Mouse (Mus musculus) retina, postnatal 1 day (tissue): ENCODE measurements around the gene Prtg.

Experiments used
- DNase-seq: peaks from one replicate; pipeline ENCODE4 v3.0.0-alpha.2; 2012

Prtg gene

DNA sequence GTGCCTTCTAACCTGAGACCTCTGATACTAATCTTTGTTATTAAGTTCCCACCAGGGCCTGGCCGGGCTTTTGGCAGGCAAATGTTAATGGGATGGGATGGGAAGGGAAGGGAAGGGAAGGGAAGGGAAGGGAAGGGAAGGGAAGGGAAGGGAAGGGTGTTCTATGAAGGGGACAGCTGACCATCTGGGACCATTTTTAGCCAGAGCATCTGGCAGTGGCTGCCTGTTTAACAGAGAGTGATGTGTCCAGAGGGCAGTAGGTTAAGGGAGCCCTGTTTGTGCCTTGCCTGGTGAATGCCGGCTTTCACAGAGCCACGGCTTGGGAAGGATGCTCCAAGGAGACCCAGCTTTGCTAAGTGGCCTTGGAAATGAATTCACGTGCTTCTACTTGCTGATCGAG is 57.1 kb downstream of the Prtg start:
- no peak for DNase-seq

DNA sequence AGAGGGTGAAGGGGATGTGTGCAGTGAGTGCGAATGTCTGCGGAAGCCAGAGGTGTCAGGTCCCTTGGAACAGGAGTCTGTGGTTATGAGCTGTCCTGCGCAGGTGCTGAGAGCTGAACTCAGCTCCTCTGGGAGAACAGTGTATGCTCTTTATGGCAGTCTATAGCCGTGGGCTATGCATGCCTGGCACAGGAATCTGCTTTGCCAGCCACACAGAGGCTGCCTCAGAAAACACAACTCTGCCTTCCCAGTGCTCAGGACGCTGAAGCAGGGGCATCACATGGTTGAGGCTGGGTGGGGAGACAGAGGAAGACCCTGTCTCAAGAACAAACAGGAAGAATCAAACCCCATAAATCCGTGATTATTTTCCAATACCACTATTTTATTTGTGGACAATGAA is 60.8 kb downstream of the Prtg start:
- DNase-seq: no peak

DNA sequence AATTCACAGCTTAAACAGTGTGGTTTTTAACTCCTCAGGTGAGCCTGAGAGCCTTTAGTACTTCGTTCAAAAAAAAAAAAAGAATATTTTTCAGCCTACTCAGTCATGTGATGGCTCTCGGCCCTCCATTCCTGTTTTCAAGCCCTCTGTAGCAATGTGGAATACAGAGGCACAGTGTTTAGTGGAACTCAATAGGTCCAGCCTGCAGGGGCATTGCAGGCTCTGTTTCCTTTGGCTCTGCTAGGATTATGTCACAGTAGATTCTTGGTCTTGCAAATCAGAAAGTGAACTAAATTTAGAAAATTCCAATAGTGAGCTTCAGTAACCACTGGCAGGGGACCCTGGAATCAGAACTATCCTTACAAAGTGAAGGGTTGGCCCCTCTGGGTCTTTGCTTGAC is 62.1 kb downstream of the Prtg start:
- no peak for DNase-seq

DNA sequence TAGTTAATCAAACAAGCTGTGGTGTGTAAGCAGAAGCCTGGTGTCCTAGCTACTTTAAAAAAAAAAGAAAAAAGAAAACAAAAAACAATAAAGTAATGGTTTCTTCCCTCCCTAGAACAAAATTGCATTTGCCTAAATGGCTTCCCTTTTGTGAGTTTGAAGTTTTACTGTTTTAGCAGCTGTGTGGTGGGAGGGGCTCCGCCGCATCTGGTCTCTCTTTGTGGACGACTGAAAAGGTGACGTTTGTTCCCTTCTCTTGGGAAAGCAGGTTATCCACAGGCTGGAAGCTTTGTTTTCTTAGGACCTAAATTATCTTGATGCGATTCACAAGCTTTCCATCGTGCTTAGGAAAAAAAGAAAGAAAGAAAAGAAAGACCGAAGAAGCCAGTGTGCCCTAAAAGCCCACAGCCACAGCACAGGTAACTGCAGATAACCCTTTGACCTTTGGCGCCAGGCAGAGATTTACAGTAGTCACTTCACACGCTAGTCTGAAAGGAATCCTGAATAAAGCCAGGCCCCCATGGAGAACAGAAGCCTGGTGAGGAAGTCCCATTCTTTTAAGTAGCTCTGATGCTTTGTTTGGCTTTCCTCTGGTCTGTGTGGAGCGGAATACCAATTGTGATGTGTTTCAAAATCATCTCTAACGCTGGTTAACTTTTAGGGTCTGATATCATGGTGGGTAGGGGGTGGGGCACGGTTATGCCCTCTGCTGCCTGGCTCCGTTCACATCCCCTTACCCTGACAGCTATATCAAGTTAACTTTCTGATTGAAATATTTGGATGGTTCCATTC is 65.0 kb downstream of the Prtg start:
- DNase-seq: no peak

DNA sequence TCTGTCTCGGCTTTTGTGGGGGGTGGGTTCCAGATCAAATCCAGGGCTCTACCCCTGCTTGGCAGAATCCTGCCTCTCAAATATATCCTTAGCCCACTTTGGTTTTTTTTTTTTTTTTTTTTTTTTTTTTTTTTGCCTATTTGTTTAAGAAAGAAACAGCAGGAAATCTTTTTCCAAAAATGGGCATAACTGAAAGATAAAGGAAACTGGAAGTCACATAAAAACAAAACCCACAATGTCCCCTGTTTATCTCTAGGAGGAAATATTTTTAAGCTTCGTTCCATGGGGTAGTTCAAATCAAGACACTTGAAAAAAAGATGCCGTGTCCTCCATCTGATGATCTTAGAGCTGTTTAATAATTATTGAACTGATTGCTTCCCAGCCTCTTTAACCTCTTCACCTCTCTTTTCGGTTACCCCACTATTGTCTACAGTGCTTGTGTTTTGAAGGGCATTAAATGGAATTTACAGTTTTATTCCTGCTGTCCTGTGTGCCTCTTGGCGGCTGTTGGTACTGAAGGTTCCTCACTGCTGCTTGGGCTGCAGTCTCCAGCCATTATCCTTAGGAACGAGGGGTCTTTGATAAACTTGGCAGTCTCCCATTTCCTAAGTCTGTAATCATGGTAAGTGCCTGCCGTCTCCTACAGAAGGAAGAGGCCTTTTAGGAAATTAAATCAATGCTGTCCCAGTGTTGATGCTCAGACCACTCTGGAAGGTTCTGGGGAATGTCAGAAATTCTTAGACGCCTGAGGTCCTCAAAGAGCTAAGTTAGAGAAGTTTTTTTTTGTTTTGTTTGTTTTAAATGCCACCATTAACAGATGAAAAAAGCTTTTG is 65.8 kb downstream of the Prtg start:
- DNase-seq: no peak

DNA sequence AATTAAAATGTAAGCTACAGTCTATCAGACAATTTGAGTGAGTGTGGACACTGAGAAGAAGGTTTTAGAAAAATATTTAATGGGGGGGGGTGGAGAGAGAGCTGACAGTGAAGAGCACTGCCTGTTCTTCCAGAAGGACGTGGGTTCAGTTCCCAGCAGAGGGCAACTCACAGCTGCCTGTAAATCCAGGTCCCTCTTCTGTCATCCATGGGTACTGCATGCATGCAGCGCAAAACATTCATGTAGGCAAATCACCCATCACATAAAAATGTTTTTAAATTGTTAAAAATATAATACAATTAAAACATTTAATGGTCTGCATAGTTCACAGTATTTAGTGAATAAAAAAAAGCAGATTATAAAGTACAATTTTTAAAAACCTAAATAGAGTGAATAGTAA is 69.2 kb downstream of the Prtg start:
- DNase-seq: no peak

DNA sequence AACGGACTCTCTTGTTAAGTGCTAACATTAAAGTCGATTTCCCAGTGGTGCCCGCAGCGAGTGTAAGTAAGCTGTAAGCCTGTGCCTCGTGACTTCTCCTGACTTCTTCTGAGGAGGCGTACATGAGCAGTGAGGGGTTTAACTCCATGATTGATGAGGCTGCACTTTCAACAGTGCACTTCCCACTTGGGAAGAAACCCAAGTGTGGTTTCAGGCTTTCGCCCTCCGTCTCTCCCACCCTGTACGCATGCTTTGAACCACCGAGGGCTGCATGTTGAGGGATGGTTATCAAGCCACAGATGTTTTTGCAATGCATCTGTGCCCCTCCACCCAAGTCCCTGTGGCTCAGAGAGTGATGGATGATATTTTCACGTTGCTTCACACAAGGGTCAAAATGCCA is 71.2 kb downstream of the Prtg start:
- DNase-seq: peak; percentile 16

DNA sequence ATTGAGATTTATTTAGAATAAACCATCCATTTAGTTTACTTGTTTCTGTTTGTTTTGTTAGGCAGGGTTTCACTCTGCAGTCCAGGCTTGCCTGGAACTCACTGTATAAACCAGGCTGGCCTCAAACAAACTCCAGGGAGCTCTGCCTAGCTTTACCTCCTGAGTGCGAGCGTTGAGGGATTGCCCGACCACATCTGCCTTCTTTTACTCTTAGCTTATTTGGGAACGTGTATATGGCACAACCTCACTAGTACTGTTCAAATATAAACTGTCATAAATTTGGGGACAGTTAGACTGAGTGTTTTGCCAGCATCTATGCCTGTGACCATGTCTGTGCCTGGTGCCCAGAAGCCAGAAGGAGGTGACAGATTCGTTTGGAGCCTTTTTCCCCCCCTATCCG is 72.0 kb downstream of the Prtg start:
- DNase-seq: no peak

DNA sequence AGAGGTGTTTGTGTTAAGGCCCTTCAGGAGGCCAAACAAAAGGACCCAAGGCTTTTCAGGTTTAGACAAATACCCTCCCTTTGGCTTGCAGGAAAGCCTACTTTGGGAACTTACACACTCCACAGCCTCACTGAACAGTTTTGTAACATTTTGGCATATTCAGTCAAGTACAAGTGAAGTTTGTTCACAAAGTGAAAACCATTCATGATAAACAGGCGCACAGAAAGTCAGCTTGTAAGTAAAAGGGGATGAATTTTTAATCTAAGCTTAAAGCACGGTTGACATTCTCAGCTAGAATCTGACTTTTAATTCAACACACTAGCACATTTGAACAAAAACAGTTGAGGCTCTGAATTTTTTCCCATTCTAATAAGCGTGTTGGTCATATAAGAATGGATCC is 72.9 kb downstream of the Prtg start:
- DNase-seq: no peak

DNA sequence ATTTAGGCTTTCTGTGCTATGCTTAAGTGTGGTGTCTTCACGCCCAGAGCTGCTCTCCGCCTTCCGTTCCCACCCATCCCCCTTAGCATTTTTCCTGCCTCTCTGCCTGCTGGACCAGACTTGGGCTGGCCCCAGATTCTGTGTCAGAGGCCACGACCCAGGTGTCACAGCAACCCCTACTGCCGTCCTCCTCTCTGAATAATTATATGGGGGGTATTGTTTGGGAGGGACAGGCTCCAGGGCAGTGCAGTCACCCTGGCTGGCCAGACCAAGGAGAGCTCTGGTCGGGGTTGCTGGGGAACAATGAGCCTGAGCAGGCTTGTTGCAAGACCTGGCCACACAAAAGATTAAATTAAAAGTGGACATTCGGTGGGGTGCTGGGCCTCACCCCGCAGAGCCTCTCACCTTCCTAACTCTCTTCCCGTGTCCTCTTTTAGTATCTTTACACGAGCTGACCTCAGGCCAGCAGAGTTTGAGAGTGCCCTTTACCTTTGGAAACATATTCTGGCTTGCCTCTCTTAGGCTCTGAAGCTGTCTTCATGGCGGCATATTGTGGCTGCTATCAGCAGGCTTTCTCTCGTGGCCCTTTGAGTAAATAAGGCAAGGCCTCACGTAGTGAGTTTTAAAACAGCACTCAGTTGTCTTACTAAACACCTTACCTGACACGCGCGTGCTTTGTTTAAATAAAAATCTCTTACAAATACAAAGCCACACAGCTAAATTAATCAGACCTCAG is 73.7 kb downstream of the Prtg start:
- peak; percentile 40 for DNase-seq

DNA sequence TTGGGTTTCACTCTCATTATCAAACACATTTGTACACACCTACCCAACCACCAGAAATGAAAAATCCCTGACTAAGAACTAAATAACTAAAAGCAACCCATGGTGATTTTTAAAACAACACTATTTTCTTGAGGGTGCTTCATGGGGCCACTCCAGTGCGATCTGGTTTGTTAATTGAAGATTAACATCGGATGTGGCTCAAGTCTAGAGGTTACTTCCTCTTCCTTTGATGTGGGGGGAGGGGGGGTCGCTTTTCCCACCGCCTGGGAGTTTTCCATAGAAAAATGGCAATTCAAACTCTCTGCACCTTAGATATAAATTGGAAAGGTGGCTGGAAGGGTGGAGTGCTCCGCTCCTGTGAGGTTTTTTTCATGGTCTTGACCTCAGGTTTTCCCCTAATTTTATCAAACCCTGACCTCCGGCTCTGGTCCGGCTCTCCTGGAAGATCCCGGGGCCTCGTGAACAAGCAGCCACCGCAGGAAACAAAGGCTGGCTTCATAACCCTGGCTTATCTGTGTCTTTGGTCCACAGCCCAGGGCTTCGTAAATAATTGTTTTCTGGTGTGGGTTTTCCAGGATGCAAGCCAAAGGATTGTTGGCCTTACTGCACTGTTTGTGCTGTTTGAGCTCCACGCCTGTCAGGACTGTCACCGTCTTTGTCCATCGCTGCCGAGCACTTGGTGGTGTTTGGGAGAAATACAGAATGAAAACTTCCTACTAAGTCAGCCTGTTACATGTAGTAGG is 74.5 kb downstream of the Prtg start:
- DNase-seq: peak; percentile 14

DNA sequence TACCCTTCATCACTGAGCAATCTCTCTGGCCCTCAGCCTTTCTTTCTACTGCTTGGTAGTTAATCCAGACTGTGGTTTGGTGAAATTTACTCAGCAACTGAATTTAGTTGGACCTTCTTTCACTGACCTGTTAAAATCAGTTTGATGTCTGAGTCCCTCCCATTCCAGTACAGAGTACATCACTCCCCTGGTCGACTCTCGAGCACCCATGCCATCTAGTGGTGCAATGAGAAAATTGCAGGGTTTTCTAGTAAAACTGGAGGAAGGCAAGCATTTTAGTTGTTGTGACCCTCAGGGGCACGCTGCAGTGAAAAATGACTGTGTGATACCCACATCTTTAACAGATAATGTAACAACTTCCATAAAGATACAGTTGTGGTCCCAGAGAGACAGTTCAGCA is 77.3 kb downstream of the Prtg start:
- DNase-seq: peak; percentile 80

DNA sequence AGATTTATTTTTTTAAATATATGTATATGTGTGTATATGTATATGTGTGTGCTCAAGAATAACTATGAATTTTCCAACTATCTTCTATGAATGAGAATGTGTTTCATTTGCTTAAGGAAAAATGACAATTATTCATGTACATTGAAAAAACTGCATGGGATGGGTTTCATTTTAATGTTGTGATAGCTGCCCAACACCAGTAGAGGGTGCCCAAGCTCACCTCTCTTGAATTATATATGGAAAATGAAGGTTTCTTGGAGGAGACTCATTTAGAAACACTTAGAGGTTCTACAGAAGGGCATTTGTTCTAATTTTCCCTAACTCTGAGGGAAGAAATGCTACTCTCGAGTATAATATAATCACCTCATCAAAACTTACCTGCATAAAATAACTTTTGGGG is 83.1 kb downstream of the Prtg start:
- peak; percentile 28 for DNase-seq

DNA sequence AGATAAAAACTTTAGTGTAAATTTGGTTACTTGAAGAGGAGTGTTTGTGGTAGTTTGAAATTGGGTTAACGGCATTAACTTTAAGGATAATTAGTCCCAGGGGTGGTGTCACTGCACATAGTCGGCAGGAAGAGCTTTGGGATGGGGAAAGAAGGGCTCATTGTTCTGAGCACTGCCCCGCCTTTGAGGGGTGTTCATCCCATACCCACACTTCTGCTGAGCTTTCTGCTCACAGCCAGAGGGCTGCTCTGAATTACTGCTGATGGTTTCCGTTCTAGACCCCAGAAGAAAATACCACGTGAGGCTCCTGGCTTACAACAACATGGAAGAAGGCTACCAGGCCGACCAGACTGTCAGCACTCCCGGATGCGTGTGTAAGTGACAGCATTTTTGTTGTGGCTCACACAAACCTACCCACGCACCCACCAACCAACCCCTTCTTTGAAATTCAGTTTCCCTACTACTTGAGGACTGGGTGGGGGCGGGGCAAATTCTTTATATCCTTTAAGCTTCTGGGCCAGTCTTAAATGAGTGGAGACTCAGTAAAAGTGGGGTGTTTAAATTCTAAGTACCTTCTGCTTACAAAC is 83.9 kb downstream of the Prtg start:
- peak; percentile 17 for DNase-seq

DNA sequence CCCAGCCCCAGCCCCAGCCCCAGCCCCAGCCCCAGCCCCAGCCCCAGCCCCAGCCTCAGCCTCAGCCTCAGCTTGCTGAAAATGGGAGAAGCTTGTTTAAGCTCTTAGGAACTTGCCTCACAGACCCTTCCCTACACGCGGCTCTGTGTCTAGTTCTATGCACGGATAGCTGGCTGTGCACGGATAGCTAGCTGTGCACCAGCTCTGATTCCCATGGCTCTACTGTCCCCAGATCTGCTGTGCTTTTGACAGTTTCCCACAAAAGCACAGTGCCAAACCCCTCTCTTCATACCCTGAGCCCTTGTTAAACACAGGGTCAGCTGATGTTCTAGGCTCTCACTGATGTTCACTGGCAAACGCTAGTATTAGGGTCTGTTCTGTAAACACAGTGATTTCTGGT is 86.1 kb downstream of the Prtg start:
- no peak for DNase-seq

DNA sequence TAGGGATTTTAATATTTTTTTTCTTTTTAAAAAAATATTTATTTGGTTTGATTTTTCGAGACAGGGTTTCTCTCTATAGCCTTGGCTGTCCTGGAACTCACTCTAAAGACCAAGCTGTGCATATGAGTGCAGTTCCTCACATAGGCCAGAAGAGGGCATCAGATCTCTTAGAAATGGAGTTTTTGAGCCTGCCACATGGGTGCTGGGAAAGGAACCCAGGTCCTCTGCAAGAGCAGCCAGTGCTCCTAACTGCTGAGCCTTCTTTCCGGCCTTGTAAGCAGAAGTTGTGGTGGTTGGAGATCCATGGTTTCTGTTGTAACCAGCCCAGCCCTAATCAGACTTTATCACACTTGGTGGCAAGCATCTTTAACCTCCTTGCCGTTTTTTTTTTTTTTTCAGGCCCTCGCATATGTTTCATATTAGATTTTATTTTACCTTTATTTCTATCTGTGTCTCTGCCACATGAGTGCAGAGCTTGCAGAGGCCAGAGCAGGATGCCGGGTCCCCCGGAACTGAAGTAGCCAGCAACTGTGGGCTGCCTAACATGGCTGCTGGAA is 88.2 kb downstream of the Prtg start:
- no peak for DNase-seq

DNA sequence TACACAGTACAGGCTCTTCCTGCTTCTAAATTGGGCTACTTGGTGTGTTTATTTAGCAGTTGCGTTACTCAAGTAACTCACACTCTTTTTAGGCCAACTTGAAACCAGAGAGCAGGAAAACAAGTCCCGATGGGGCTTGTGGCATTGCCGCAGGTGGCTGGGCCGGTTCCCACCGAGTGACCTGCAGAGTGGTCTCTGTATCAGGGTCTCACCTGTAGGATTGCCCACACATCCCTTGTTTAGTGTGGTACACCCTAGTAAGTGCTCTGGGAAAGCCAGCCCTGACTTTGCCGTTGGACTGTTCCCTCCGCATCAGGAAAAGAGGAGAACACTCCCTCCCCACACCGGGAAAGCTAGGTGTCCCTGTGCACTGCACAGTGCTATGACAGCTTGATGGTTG is 95.4 kb downstream of the Prtg start:
- no peak for DNase-seq

DNA sequence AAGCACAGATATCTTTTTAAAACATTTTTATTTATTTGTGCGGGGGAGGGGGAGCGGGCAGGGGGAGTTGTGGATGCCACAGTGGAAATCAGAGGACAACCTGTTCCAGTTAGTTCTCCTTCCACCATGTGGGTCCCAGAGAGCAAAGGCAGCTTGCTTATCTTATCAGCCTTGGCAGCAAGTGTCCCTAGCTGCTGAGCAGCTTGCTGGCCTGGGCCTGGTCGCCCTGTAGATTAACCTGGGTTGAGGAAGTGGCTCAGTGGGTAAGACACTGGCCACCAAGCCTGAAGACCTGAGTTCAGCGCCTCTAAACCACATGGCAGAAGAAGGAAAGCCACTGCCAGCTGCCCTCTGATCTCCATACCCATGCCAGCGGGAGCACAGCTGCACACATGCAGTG is 95.9 kb downstream of the Prtg start:
- DNase-seq: no peak

DNA sequence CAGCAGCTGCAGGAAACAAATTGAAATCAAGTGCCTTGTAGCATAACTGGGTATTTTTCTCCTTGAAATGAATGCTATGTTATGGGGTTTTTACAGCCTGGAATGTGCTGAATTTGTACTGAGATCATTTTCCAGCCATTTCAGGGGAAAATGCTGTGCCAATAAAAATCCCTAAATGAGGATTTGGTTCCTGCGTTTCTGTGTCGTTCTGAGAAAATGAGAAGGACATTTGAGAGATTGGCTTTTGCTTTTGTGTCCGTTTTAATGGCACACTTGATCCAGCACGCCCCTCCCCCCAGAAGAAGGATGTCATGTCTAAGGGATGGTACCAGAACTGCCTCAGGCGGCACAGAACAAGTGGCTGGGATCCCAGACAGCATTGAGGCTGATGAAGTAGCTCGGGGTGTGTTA is 100.0 kb downstream of the Prtg start:
- DNase-seq: no peak

DNA sequence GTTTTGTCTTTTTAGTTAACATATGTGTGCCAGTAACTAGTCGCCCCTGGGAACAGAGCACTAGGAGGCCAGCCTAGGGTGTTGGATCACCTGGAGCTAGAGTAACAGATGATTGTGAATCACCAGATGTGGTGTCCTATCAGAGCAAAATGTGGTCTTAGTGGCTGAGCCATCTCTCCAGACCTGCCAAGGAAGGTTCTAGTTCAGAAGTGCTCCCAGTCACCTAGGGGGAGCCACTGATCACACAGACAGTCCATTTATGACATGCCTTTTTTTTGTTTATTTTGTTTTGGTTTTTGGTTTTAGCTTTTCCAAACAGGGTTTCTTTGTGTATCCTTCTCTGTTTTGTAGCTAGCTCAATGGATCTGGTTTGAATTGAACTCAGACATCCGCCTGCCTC is 104.7 kb downstream of the Prtg start:
- DNase-seq: no peak

DNA sequence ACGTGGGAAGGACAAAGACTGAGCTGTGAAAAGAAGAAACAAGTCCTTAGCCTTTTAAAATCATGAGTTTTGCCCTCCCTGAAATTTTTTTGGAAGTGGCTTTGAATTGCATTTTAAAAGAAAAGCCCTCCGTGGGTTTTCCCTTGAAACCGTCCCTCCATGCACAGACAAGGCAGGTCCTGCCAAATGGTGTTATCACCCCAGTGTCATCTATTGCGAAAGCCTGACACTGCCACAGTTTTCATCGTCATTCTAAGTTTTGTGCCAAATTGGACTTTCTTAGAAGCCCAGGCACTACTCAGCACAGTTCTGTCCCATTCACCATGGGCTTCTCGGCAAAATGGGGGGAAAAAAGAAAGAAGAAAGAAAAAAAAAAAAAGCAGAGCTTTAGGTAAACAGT is 106.9 kb downstream of the Prtg start:
- no peak for DNase-seq

DNA sequence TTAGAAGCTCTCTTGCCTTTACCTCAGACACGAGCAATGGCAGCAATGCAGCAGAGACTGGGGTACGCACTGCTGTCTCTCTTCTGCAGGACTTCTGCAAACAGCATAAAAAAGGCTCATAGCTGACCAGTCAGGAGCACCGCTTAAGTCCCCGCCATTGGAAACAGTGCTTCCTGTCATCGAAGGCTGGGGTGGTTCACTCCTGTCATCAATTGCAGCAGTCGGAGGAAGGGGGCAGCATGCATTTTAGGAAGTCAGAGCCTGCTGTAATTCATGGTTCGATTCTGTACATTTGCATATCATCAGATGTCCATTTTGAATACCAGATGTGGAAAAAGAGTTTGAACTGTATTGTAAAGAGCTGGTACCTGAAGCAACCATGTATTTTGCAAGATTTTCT is 109.1 kb downstream of the Prtg start:
- DNase-seq: no peak
